Mouse (Mus musculus) limb, embryonic 11.5 days (tissue): ENCODE data around the gene 5730455P16Rik. TPM values are rescaled to one million over a fixed set of nuclear protein-coding genes. Genes with fewer than 3 reads are reported as not detected.

Experiments used
- ATAC-seq: fragments of 200-750 bp; cut with Nextera tagmentation; 2 replicates; pipeline ENCODE4 v1.8.0; 2017; ENCODE audit warnings: low read depth; ENCODE audit not compliant: insufficient number of reproducible peaks, low FRiP score, low TSS enrichment
- DNase-seq: peaks from one replicate; pipeline ENCODE4 v3.0.0-alpha.2; 2015; ENCODE audit warnings: low spot score
- H3K27ac ChIP-seq: fragments of 300-500 bp; sonication (generic); replicated peaks from 2 replicates; pipeline ENCODE4 v1.5.1; 2014; ENCODE audit warnings: low read depth, mild to moderate bottlenecking, low read length
- H3K27me3 ChIP-seq: fragments of 300-500 bp; sonication (generic); 2 replicates; pipeline ENCODE4 v1.6.1; 2014; ENCODE audit warnings: mild to moderate bottlenecking, low read length, mixed read lengths; ENCODE audit not compliant: control insufficient read depth, insufficient read depth
- H3K36me3 ChIP-seq: fragments of 300-500 bp; sonication (generic); 2 replicates; pipeline ENCODE4 v1.6.1; 2014; ENCODE audit warnings: mild to moderate bottlenecking, low read length, moderate library complexity, mixed read lengths; ENCODE audit not compliant: control insufficient read depth, insufficient read depth
- H3K4me1 ChIP-seq: fragments of 300-500 bp; sonication (generic); 2 replicates; pipeline ENCODE4 v1.6.1; 2014; ENCODE audit warnings: low read length, mixed read lengths; ENCODE audit not compliant: control insufficient read depth, insufficient read depth
- H3K4me2 ChIP-seq: fragments of 300-500 bp; sonication (generic); 2 replicates; pipeline ENCODE4 v1.6.1; 2014; ENCODE audit warnings: low read depth, mild to moderate bottlenecking, moderate library complexity; ENCODE audit not compliant: severe bottlenecking
- H3K4me3 ChIP-seq: fragments of 300-500 bp; sonication (generic); 2 replicates; pipeline ENCODE4 v1.5.1; 2014; ENCODE audit warnings: low read depth, low read length
- H3K9ac ChIP-seq: fragments of 300-500 bp; sonication (generic); 2 replicates; pipeline ENCODE4 v1.6.1; 2014; ENCODE audit warnings: mild to moderate bottlenecking, low read length
- H3K9me3 ChIP-seq: fragments of 300-500 bp; sonication (generic); 2 replicates; pipeline ENCODE4 v1.6.1; 2016; ENCODE audit warnings: low read length; ENCODE audit not compliant: control insufficient read depth
- WGBS: fragments of 180-500 bp; shearing (Covaris S2); extraction: QIAGEN DNeasy Blood & Tissue Kit; methylation state at CpG from one replicate; pipeline ENCODE4 v1.1.7; 2014; 5-methylcytosine and 5-hydroxymethylcytosine counted together
- polyA plus RNA-seq: library from polyadenylated mRNA; unstranded; fragments of >200 nt; fragmentation: Nextera tagmentation; extraction: Ambion mirVana; gene quantifications from 2 replicates; pipeline ENCODE4 v1.2.1, GENCODE M21; 2014

5730455P16Rik gene
- polyA plus RNA-seq, 1 experiment from 2014 or later = 23.2 TPM

DNA sequence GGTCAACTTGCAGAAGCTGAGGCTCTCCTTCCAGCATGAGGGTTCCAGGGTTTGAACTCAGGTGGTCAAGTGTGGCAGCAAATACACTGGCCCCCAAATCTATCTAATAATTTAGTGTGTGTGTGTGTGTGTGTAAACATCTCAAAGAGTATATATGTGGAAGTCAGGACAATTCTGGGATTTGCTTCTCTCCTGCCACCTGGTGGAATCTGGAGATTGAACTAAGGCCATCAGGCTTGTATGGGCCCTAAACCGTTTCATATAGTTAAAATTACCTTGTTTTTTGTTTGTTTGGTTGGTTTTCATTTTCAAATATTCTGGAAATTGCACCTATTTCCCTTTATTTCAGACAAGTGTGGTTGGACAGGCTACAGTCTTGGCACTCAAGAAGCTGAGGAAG, 8.9 kb downstream of the 5730455P16Rik start:
- peaks cover 2% of the 10 kb centered on the region; the same call in 1 of the 2 replicates for H3K36me3 ChIP-seq
- WGBS = 95% methylated on average over 1 of the region's 1 CpGs
- no peak overlapping the region for H3K27ac ChIP-seq
- no peak overlapping the region for H3K9ac ChIP-seq
- ATAC-seq (no peak), DNase-seq (no peak)
- no peaks in the 10 kb centered on the region for H3K9me3 ChIP-seq
- no peak overlapping the region for H3K4me2 ChIP-seq
- H3K4me3 ChIP-seq = no peak overlapping the region
- H3K27me3 ChIP-seq = no peaks in the 10 kb centered on the region
- no peaks in the 10 kb centered on the region for H3K4me1 ChIP-seq

DNA sequence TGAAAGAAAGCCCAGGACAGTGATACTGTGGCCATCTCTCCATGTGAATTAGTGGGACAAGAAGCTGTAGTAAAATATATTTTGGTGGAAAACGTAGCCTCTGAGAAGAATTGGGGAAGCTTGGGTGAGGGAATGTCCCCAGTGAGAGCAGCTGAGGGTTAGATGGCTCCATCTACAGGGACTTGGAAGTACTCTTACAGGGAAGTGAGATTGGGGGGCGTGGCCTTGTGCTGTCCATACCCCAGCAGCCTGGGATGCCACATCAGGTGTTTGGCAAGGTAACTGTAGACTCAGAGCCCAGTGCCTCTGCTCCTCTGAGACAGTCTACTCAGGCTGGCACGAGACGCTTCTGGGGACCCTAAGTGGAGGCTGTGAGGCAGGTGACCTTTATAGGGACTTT, 23.0 kb downstream of the 5730455P16Rik start:
- Histone ChIP-seq H3K9ac (no peak overlapping the region), H3K4me3 (no peak overlapping the region), H3K27me3 (no peaks in the 10 kb centered on the region), H3K4me1 (no peaks in the 10 kb centered on the region), H3K27ac (no peak overlapping the region), H3K4me2 (no peak overlapping the region), H3K9me3 (no peaks in the 10 kb centered on the region), H3K36me3 (no peaks in the 10 kb centered on the region)
- ATAC-seq (no peak), DNase-seq (no peak)
- WGBS = 40% methylated on average over 4 of the region's 4 CpGs

DNA sequence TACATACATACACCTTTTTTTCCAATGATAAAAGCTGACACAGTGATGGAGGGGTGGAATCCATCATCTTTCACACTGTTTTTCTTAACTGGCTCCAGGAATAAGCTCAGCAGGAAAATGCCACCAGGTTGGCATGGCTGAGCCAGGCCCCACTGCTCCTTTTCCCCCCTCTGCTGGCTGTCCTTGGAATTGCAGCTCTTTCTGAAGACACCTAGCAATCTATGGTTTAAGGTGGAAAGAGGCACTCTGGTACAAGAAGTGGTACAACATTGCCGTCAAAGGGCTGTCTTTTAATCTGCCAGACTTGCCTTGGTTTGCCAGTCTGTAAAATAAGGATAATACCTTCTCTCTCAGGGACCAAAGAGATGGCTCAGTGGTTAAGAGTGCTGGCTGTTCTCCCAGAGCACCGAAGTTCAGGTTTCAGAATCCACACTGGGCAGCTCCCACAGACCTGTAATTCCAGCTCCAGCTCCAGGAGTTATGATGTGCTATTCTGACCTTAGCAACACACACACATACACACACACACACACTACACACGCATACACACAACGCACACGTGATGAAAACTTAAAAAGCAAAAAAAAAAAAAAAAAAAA, 25.9 kb downstream of the 5730455P16Rik start:
- no peak overlapping the region for H3K4me2 ChIP-seq
- no peaks in the 10 kb centered on the region for H3K36me3 ChIP-seq
- 80% methylated on average over 5 of the region's 5 CpGs for WGBS
- H3K27me3 ChIP-seq = no peaks in the 10 kb centered on the region
- no peak overlapping the region for H3K27ac ChIP-seq
- H3K4me1 ChIP-seq = no peaks in the 10 kb centered on the region
- no peak overlapping the region for H3K9ac ChIP-seq
- H3K9me3 ChIP-seq = no peaks in the 10 kb centered on the region
- ATAC-seq = no peak
- no peak overlapping the region for H3K4me3 ChIP-seq
- peak; percentile 91 for DNase-seq

DNA sequence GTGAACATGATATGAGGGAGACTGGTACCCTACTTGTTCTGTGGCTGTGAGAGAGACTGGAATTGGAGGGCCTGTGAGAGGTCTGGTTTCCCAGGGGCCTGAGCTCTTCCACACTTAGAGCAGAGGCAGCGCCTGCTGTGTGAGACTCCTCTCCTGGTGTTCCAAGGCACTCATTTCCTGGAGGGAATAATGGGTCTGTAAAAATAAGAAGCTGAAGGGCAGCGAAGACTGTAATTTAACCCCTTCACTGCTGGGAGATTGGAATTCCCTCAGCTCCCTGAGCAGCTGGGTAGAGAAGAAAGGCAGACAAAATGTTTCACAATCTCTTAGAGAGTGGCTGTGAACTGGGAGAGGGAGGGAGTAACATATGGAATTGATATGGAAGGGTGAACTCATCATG, 35.4 kb downstream of the 5730455P16Rik start:
- Histone ChIP-seq H3K4me2 (no peak overlapping the region), H3K27ac (no peak overlapping the region), H3K4me3 (no peak overlapping the region), H3K4me1 (no peaks in the 10 kb centered on the region; the same call in 1 of the 2 replicates), H3K27me3 (no peaks in the 10 kb centered on the region), H3K9ac (no peak overlapping the region), H3K9me3 (no peaks in the 10 kb centered on the region), H3K36me3 (no peaks in the 10 kb centered on the region)
- WGBS = 6% methylated on average over 2 of the region's 2 CpGs
- ATAC-seq (no peak), DNase-seq (peak; percentile 49)

DNA sequence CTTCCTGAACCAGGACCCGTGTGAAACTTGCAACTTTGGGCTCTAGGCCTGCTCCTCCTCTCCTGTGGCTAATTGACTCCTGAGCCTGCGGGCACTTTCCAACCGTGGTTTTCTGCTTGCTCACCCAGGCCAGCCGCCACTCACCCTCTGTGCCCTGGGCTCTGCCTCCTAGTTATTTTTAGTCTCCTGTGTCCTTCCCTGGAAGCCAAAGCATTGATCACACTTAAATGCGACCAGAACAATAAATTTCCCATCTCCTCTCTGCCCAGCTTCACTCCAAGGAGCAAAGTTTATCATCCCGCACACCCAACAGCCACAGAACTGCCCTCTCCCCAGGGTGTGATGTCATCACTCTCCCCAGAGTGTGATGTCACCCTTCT, 41.5 kb downstream of the 5730455P16Rik start:
- 0 out of 2 replicates have a peak, but pooled peaks cover 3% of the 10 kb centered on the region for H3K4me1 ChIP-seq
- H3K9ac ChIP-seq = no peak overlapping the region
- H3K27ac ChIP-seq = no peak overlapping the region
- no peak overlapping the region for H3K4me2 ChIP-seq
- H3K4me3 ChIP-seq = no peak overlapping the region
- ATAC-seq = no peak
- 14% methylated on average over 6 of the region's 6 CpGs for WGBS
- no peaks in the 10 kb centered on the region for H3K9me3 ChIP-seq
- DNase-seq = no peak
- H3K27me3 ChIP-seq = no peaks in the 10 kb centered on the region
- no peaks in the 10 kb centered on the region for H3K36me3 ChIP-seq

DNA sequence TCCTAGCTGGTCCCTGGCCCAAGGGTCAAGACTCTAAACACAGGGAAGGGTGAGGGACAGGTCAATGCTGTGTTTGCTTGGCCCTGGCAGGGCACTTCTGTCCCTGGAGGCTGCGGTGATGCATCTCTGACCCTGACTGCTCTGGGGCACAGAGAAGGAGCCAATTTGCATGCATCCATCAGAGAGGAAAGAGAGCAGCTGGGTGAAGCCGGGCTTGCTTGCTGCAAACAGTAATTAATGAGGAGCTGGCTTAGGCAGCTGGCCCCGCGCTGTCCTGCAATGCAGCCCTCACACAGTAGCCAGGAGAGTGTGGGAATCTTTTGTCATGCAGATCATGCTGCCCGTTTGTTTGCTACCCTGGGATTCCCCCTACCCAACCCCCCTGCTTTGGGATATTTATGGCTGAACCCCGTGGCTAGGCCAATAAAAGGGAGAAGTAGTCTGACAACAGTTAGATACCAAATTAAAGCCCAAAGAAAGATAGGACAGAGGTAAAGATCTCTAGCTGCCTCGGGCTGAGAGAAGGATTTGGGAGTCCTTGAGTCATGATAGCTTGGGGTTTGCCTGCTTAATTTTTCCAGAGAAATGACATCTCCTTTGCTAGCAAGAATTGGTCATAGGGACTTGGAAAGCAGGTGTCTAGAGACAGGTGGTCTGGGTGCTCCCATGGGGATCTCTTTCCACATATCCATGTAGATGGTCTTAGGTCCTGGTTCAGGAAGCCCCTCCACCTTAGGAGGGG, 42.1 kb downstream of the 5730455P16Rik start:
- Histone ChIP-seq H3K4me2 (no peak overlapping the region), H3K27me3 (no peaks in the 10 kb centered on the region), H3K4me1 (0 out of 2 replicates have a peak, but pooled peaks cover 3% of the 10 kb centered on the region), H3K27ac (no peak overlapping the region), H3K9me3 (no peaks in the 10 kb centered on the region), H3K9ac (no peak overlapping the region), H3K4me3 (no peak overlapping the region), H3K36me3 (no peaks in the 10 kb centered on the region)
- DNase-seq = peak; percentile 28
- 1% methylated on average over 7 of the region's 7 CpGs for whole genome bisulfite sequencing
- no peak for ATAC-seq

DNA sequence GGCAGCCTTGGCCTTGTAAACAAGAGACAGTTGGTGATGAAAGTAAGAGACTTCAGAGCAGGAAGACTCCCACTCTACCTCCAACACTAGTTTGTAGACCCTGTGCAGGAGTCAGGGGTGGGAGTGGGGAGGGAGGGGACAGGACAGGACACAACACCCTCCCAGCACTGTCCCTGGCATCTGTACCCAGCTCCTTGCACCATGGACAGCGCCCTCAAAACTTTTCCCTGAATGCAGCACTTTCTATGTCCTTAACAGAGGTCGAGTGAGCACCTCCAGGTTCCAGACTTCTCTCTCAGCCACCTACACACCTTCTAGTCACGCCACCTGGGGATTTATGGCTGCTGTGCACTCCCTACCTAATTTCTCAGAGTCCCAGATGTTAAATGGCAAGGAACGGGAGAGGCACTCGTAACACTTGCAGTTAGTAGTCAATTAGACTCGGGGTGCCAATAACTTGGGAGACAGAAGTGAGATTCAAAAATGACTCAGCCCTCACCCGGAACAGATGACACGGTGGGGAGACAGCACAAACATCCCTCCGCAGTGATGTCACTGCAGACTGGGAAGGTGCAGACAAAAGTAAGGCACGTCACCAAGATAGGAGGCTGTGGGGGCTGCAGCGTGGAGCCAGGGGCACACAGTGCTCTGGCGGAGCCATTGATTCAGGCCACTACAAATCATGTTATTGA, 45.0 kb downstream of the 5730455P16Rik start:
- peak; percentile 49 for DNase-seq
- 47% methylated on average over 12 of the region's 12 CpGs for WGBS

DNA sequence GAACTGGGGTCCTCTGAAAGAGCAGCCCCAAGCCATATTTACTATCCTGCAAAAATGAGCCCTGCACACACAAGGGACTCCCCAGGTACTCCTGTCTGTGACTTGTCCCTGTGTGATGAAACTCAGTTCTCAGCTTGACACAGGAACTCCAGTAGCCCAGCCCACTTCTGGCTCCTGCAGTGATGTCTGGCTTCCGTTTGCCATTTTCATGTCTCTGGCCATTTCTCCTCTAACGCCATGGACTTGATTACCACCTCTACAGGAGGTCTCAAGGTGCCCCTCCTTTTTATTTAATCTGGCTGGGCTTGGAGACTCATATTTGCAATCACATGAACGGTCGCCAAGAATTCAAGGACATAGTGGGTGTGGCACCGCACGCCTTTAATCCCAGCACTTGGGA, 53.2 kb downstream of the 5730455P16Rik start:
- H3K27ac ChIP-seq = no peak overlapping the region
- no peaks in the 10 kb centered on the region for H3K27me3 ChIP-seq

More for the DNA sequence above, 45.0 kb downstream of the 5730455P16Rik start:
- H3K27me3 ChIP-seq = no peaks in the 10 kb centered on the region
- H3K36me3 ChIP-seq = no peaks in the 10 kb centered on the region
- 0 out of 2 replicates have a peak, but pooled peaks cover 3% of the 10 kb centered on the region for H3K4me1 ChIP-seq
- no peak overlapping the region for H3K9ac ChIP-seq
- ATAC-seq = no peak
- no peak overlapping the region for H3K4me3 ChIP-seq
- no peak overlapping the region for H3K4me2 ChIP-seq
- H3K27ac ChIP-seq = no peak overlapping the region
- H3K9me3 ChIP-seq = no peaks in the 10 kb centered on the region

More for the DNA sequence above, 53.2 kb downstream of the 5730455P16Rik start:
- H3K4me1 ChIP-seq = no peaks in the 10 kb centered on the region
- no peak overlapping the region for H3K9ac ChIP-seq
- ATAC-seq = no peak
- H3K36me3 ChIP-seq = no peaks in the 10 kb centered on the region
- H3K9me3 ChIP-seq = no peaks in the 10 kb centered on the region
- no peak overlapping the region for H3K4me3 ChIP-seq
- DNase-seq = no peak
- WGBS = 72% methylated on average over 6 of the region's 6 CpGs
- no peak overlapping the region for H3K4me2 ChIP-seq
